Mouse (Mus musculus): ENCODE data around the gene Ninj1. TPM values are rescaled to one million over a fixed set of nuclear protein-coding genes. Genes with fewer than 3 reads are reported as not detected.
A peak's percentile ranks its signal among the peaks of the same experiment; 100 is the strongest.

Gene Ninj1
- polyA plus RNA-seq, 1 experiment from 2014 or later = 122 TPM

DNA sequence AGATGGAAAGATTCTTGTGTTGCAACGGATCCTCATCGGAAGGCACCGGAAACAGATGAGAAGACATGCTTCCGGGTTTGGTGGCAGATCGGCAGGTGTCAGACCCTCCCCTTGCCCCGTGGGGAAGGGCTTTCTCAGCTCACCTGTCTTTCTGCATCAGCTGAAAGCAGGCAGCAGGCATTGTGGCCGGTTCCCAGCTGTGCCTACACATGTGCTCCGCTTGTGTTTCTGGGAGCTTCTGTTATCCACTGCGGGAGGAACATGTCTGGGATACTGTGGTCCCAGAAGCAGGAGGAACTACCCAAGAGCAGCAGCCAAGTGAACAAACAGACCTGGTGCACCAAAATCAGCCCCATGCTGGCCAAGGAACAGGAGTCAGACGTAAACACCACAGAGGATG is 11.8 kb upstream of the Ninj1 start:
- ATAC-seq (replicated peaks; ENCODE audit: low FRiP score, low read depth) (no peak), DNase-seq (ENCODE audit: low spot score) (no peak)
- H3K27me3 ChIP-seq (ENCODE audit: insufficient read depth, low read length) = no peaks in the 10 kb centered on the region
- no peak overlapping the region for H3K9ac ChIP-seq (ENCODE audit: low read depth, low read length)
- no peak overlapping the region for H3K4me3 ChIP-seq (replicated peaks; ENCODE audit: low read depth, low read length)
- no peak for TF ChIP-seq CTCF (IDR thresholded peaks at IDR 0.05; ENCODE audit: low read depth)
- H3K36me3 ChIP-seq (ENCODE audit: insufficient read depth, low read length) = no peaks in the 10 kb centered on the region
- H3K4me2 ChIP-seq (ENCODE audit: low read length) = no peak overlapping the region
- no peak overlapping the region for H3K27ac ChIP-seq
- no peaks in the 10 kb centered on the region for H3K9me3 ChIP-seq (replicated peaks; ENCODE audit: low read length)
- 81% methylated on average over 10 of the region's 10 CpGs for WGBS
- H3K4me1 ChIP-seq (replicated peaks; ENCODE audit: insufficient read depth, low read length) = no peaks in the 10 kb centered on the region

- H3K27ac ChIP-seq = no peak overlapping the region
- H3K4me1 ChIP-seq (replicated peaks; ENCODE audit: insufficient read depth, low read length) = no peaks in the 10 kb centered on the region
- no peak overlapping the region for H3K4me2 ChIP-seq (ENCODE audit: low read length)
- no peaks in the 10 kb centered on the region for H3K36me3 ChIP-seq (ENCODE audit: insufficient read depth, low read length)
- no peak overlapping the region for H3K9ac ChIP-seq (ENCODE audit: low read depth, low read length)
- no peak for TF ChIP-seq CTCF (IDR thresholded peaks at IDR 0.05; ENCODE audit: low read depth)
- no peak for ATAC-seq (replicated peaks; ENCODE audit: low FRiP score, low read depth)
- no peaks in the 10 kb centered on the region for H3K9me3 ChIP-seq (replicated peaks; ENCODE audit: low read length)
- peak; percentile 40 for DNase-seq (ENCODE audit: low spot score)
- H3K27me3 ChIP-seq (ENCODE audit: insufficient read depth, low read length) = no peaks in the 10 kb centered on the region
- no peak overlapping the region for H3K4me3 ChIP-seq (replicated peaks; ENCODE audit: low read depth, low read length)
- 59% methylated on average over 18 of the region's 19 CpGs for whole genome bisulfite sequencing
Observed at GRCm38 (mm10) chr13:49178839-49179585, 8.3 kb upstream of the Ninj1 start.

DNA sequence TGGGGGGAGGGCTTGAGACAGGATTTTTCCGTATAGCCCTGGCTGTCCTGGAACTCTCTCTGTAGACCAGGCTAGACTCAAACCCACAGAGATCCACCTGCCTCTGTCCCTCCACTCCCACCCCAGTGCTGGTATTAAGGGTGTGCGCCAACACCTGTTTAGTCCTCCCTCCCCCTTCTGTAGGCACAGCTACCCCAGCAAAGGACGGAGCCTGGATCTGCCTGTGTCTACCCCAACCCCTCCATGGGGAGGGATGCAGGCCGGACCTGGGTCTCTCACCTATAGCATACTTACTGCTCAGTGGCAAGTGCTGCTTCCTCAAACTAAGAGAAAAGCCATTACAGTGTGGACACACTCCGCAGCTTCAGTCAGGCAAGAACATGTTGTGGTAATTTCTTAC is 7.0 kb upstream of the Ninj1 start:
- DNase-seq (ENCODE audit: low spot score) = no peak
- Histone ChIP-seq H3K4me2 (ENCODE audit: low read length) (no peak overlapping the region), H3K4me1 (replicated peaks; ENCODE audit: insufficient read depth, low read length) (no peaks in the 10 kb centered on the region), H3K9me3 (replicated peaks; ENCODE audit: low read length) (no peaks in the 10 kb centered on the region), H3K9ac (ENCODE audit: low read depth, low read length) (no peak overlapping the region), H3K27ac (no peak overlapping the region), H3K4me3 (replicated peaks; ENCODE audit: low read depth, low read length) (no peak overlapping the region), H3K27me3 (ENCODE audit: insufficient read depth, low read length) (no peaks in the 10 kb centered on the region), H3K36me3 (ENCODE audit: insufficient read depth, low read length) (no peaks in the 10 kb centered on the region)
- no peak for ATAC-seq (replicated peaks; ENCODE audit: low FRiP score, low read depth)
- no peak for TF ChIP-seq CTCF (IDR thresholded peaks at IDR 0.05; ENCODE audit: low read depth)
- 87% methylated on average over 5 of the region's 5 CpGs for WGBS

DNA sequence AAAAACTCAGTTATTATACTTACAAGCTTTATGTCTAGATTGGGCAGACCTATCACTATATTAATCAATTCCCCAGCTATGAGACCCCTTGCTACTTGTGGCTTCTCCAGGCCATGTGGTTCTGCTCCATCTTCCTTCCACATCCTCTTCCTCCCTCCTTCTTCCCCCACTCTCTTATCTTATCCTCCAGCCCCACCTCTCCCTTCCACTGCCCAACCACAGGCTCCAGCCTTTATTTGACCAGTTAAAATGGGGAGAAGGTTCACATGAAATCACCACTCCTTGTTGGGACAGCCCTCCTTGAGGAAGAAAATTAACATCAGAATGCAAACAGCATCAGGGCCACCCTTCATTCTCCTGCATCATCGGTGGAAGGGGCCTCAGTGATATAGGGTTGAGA is 6.6 kb upstream of the Ninj1 start:
- no peak overlapping the region for H3K4me3 ChIP-seq (replicated peaks; ENCODE audit: low read depth, low read length)
- H3K4me2 ChIP-seq (ENCODE audit: low read length) = no peak overlapping the region
- no peaks in the 10 kb centered on the region for H3K36me3 ChIP-seq (ENCODE audit: insufficient read depth, low read length)
- WGBS = 56% methylated on average over 1 of the region's 1 CpGs
- no peaks in the 10 kb centered on the region for H3K9me3 ChIP-seq (replicated peaks; ENCODE audit: low read length)
- H3K4me1 ChIP-seq (replicated peaks; ENCODE audit: insufficient read depth, low read length) = no peaks in the 10 kb centered on the region
- no peak for TF ChIP-seq CTCF (IDR thresholded peaks at IDR 0.05; ENCODE audit: low read depth)
- no peak overlapping the region for H3K27ac ChIP-seq
- DNase-seq (ENCODE audit: low spot score) (no peak), ATAC-seq (replicated peaks; ENCODE audit: low FRiP score, low read depth) (no peak)
- H3K9ac ChIP-seq (ENCODE audit: low read depth, low read length) = no peak overlapping the region
- no peaks in the 10 kb centered on the region for H3K27me3 ChIP-seq (ENCODE audit: insufficient read depth, low read length)

- DNase-seq (ENCODE audit: low spot score) (no peak), ATAC-seq (replicated peaks; ENCODE audit: low FRiP score, low read depth) (no peak)
- Histone ChIP-seq H3K4me1 (replicated peaks; ENCODE audit: insufficient read depth, low read length) (peaks cover 2% of the 10 kb centered on the region; the same call in 1 of the 2 replicates), H3K9me3 (replicated peaks; ENCODE audit: low read length) (no peaks in the 10 kb centered on the region), H3K4me2 (ENCODE audit: low read length) (no peak overlapping the region), H3K27ac (no peak overlapping the region), H3K27me3 (ENCODE audit: insufficient read depth, low read length) (no peaks in the 10 kb centered on the region), H3K36me3 (ENCODE audit: insufficient read depth, low read length) (no peaks in the 10 kb centered on the region), H3K4me3 (replicated peaks; ENCODE audit: low read depth, low read length) (no peak overlapping the region), H3K9ac (ENCODE audit: low read depth, low read length) (no peak overlapping the region)
- 60% methylated on average over 3 of the region's 3 CpGs for WGBS
- no peak for TF ChIP-seq CTCF (IDR thresholded peaks at IDR 0.05; ENCODE audit: low read depth)
Observed at GRCm38 (mm10) chr13:49181411-49181984, 5.8 kb upstream of the Ninj1 start.

GRCm38 (mm10) chr13:49183161-49183560 is 4.1 kb upstream of the Ninj1 start:
- H3K9me3 ChIP-seq (replicated peaks; ENCODE audit: low read length) = no peaks in the 10 kb centered on the region
- H3K4me3 ChIP-seq (replicated peaks; ENCODE audit: low read depth, low read length) = no peak overlapping the region
- H3K9ac ChIP-seq (ENCODE audit: low read depth, low read length) = no peak overlapping the region
- no peak overlapping the region for H3K4me2 ChIP-seq (ENCODE audit: low read length)
- DNase-seq (ENCODE audit: low spot score) = no peak
- H3K27me3 ChIP-seq (ENCODE audit: insufficient read depth, low read length) = no peaks in the 10 kb centered on the region
- no peak overlapping the region for H3K27ac ChIP-seq
- TF ChIP-seq CTCF (IDR thresholded peaks at IDR 0.05; ENCODE audit: low read depth) = no peak
- peaks cover 10% of the 10 kb centered on the region; the same call in 1 of the 2 replicates for H3K4me1 ChIP-seq (replicated peaks; ENCODE audit: insufficient read depth, low read length)
- H3K36me3 ChIP-seq (ENCODE audit: insufficient read depth, low read length) = no peaks in the 10 kb centered on the region
- 71% methylated on average over 5 of the region's 5 CpGs for WGBS
- no peak for ATAC-seq (replicated peaks; ENCODE audit: low FRiP score, low read depth)
